Mouse (Mus musculus) C2C12 (cell line): ENCODE measurements around the gene Gm45062.
A peak's percentile ranks its signal among the peaks of the same experiment; 100 is the strongest.

ENCODE experiments used
- CEBPB ChIP-seq: IDR thresholded peaks from one replicate; pipeline ENCODE4 v1.6.1; 2011; ENCODE audit warnings: low read depth, mild to moderate bottlenecking, control low read depth, moderate library complexity
- CTCF ChIP-seq: IDR thresholded peaks from one replicate; pipeline ENCODE4 v1.5.1; 2011; ENCODE audit not compliant: control insufficient read depth, insufficient read depth, insufficient read length
- FOSL1 ChIP-seq: IDR thresholded peaks from one replicate; pipeline ENCODE4 v1.8.0; 2011; ENCODE audit warnings: mild to moderate bottlenecking, low read length; ENCODE audit not compliant: poor library complexity, insufficient read depth, severe bottlenecking
- MAX ChIP-seq: IDR thresholded peaks from one replicate; pipeline ENCODE4 v1.6.1; 2011; ENCODE audit warnings: mild to moderate bottlenecking, control low read depth
- MYOD1 ChIP-seq: IDR thresholded peaks from one replicate; pipeline ENCODE4 v1.6.1; 2011; ENCODE audit warnings: low read depth; ENCODE audit not compliant: control insufficient read depth, insufficient read length
- USF1 ChIP-seq: IDR thresholded peaks from one replicate; pipeline ENCODE4 v1.6.1; 2011; ENCODE audit warnings: low read depth, mild to moderate bottlenecking, control low read depth, moderate library complexity

- no peak for TF ChIP-seq CTCF
- TF ChIP-seq USF1 = no peak
- peak; percentile 64 for TF ChIP-seq MYOD1
- TF ChIP-seq CEBPB = no peak
- no peak for TF ChIP-seq FOSL1
- TF ChIP-seq MAX = no peak
Observed at GRCm38 (mm10) chr6:8583892-8584291, 324.6 kb downstream of the Gm45062 start.
